Mouse (Mus musculus) fat pad, adult 2 months (tissue): ENCODE measurements at regions not wholly inside any gene's neighbourhood (a gene's known extent, or its start where the extent isn't known, plus 50 kb on each side); places are given as distances from the start of the nearest gene placed in this dataset.

Experiments
- DNase-seq: peaks from one replicate; pipeline ENCODE4 v3.0.0-alpha.2; 2011; ENCODE audit warnings: low read depth, low spot score; ENCODE audit errors: extremely low read depth

- no peak for DNase-seq
Measured at GRCm38 (mm10) chr8:126833471-126834453, 111.9 kb downstream of the Tomm20 start.

DNA sequence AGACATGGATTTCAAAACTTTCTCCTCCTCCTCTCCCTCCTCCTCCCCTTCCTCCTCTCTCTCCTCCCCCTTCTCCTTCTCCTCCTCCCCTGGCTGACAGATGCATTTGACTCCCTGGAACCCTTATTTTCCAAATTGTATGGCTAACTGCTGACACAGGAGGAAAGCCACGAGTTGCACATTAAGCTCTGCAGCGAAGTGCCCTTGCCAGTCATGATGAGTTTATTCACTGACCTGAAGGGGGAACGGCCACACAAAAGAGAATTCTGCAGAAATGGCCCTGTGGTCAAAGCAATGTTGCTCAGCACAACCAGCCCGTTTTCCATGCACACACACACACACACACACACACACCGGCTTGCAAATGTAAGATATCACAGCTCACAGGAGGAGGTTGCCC, 112.6 kb downstream of the Tomm20 start:
- DNase-seq, result no peak

- peak; percentile 54 for DNase-seq
Measured at GRCm38 (mm10) chr8:126832163-126832978, 113.3 kb downstream of the Tomm20 start.

GRCm38 (mm10) chr8:126831312-126832162, 114.1 kb downstream of the Tomm20 start:
- DNase-seq, result no peak

GRCm38 (mm10) chr8:126830242-126830530, 115.5 kb downstream of the Tomm20 start:
- no peak for DNase-seq

DNA sequence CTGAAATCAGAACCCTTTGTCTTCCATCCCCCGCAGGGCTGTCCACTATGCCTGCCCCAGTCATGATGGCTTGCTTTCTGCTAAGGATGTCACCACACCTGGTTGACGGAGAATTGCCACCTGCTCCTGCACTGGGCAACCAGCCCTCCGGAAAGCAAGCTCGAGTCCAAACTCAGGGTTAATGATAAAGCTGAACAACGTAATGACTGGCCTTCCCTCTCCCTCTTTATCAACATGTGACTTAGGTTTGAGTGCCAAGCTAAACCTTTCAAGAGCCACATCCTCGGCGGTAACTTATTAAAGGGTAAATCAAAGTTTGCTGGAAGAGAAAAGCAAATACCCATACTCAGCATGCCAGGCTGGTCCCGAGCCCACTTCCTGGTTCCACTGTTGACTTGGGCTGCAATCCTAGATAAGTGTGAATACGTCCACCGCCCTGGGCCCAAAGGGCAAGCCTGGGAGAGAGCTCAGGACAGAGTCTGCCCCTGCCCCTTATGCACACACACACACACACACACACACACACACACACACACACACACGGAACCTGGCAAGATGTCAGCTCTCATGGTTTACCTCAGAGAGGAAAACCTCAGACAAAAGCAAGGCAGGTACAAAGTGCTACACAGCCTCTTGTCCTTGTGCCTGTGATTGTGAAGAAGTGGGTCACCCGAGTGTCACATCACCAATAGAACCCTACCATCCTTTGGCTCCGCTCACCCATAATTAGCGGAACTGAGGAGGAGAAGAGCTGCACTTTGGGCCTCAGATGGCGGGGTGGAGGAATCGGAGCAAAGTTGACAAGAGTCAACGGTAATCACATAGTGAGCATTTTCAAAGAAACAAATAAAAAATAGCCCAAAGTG, 116.0 kb downstream of the Tomm20 start:
- no peak for DNase-seq

GRCm38 (mm10) chr8:126827681-126828383, 117.8 kb downstream of the Tomm20 start:
- no peak for DNase-seq

DNA sequence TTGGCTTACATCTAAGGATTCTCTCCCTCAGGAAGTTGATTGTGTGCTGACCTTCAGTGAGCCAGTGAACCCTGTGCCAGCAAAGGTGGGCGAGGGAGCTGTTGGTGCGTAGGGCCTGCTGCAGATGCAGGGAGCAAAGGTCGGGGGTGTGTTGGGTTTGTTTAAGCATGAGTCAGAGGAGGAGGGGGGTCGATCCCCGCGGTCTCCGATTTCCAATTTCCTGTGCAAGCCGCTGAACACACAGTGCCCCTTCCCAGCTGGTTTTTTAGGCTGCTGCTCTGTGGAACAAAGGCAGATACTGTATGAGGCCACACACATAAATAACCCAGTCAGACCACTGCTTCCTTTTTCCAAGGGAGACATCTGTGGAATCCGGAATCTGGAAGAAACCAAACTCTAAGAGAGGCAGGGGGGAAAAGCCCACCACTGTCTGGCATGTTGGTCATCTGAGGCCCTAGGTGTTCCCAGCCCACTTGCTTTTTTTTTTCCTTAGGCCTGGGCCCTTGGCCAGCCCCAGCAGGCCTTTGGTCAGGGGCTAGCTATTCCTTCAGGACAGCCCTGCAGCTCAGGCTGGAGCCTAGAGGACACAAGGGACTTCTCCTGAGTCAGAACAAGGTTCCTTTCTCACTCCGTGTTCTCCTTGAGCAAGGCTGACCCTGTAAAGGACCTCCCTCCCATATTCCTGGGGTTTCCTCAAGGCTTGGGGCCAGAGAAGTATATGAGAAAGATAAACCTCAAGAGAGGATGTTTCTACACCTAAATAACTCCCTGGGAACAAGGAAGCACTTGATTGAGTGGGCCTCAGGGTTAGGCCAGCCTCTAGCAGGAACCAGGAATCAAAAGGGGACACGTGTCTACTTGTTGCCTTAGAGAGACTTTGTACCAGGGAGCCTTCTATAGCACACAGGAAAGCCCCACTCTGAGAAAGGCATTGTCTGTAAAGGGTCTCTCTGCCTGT, 119.0 kb downstream of the Tomm20 start:
- DNase-seq, result no peak

- DNase-seq, result no peak
Measured at GRCm38 (mm10) chr8:126825877-126826276, 119.8 kb downstream of the Tomm20 start.

GRCm38 (mm10) chr8:126824575-126825208, 121.0 kb downstream of the Tomm20 start:
- DNase-seq, result no peak

GRCm38 (mm10) chr8:126822269-126822668, 123.4 kb downstream of the Tomm20 start:
- DNase-seq, result no peak

DNA sequence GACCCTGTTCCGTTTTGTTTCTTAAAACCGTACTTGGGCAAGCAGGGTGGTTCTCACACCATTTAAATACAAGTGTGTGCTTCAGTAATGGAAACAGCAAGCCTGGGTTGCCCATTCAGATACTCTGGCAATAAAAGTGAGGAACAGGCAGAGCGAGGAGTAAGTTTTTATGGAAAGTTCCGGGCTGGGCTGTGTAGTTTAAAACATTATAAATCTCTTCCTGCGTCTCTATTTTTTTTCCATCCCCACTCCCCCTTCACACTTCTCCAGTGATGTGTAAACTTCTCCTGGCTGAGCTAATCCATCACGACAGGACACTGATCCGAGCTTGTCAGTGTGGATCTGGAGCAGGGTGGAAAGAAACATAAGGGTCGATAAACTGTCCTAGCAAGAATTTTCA, 124.4 kb downstream of the Tomm20 start:
- no peak for DNase-seq

- no peak for DNase-seq
Measured at GRCm38 (mm10) chr8:126820502-126820901, 125.1 kb downstream of the Tomm20 start.

GRCm38 (mm10) chr8:126819261-126819660, 126.4 kb downstream of the Tomm20 start:
- no peak for DNase-seq

DNA sequence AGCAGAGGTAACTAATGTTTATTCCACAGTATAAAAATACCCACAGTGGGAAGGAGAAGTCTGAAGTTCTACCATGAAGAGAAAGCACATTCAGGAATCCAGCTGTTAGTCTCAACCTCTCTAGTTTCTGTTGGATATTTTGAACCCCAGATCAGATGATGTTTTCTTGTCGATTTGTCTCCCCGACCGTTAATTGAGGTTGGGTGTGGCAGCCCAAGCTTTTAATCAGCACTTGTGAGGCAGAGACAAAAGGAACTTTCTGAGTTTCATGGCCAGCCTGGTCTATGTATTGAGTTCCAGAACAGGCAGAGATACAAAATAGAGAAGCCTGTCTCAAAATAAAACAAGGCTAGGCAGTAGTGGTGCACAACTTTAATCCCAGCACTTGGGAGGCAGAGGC, 129.5 kb downstream of the Tomm20 start:
- no peak for DNase-seq

DNA sequence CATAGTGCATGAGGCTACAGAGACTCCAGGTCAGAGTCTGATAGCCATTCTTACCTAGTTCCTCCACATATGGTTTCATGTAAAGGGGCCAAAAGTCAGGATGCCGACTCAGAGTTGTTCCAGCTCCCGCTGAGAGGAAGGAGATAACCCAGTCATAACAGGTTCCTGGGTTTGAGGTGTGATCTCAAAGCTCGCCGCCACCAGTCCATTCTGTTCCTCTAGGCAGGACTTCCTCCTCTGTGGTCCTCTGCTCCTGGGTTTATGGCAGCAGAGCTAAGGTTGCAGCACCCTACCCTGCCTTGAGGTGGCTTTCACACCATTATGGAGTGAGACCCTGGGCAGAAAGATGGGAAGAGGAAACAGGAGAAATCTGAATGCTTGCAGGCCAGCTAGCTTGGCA, 131.2 kb downstream of the Tomm20 start:
- no peak for DNase-seq

- DNase-seq, result no peak
Measured at GRCm38 (mm10) chr8:126813621-126814020, 132.0 kb downstream of the Tomm20 start.

- DNase-seq, result no peak
Measured at GRCm38 (mm10) chr8:126812777-126813176, 132.9 kb downstream of the Tomm20 start.
